Mouse (Mus musculus): ENCODE data around the gene Slc39a9.

Slc39a9 gene

GRCm38 (mm10) chr12:80719141-80719540 is 75.5 kb downstream of the Slc39a9 start:
- no peak for DNase-seq (ENCODE audit: extremely low spot score)

GRCm38 (mm10) chr12:80720507-80720906 is 76.8 kb downstream of the Slc39a9 start:
- no peak for DNase-seq (ENCODE audit: extremely low spot score)

DNA sequence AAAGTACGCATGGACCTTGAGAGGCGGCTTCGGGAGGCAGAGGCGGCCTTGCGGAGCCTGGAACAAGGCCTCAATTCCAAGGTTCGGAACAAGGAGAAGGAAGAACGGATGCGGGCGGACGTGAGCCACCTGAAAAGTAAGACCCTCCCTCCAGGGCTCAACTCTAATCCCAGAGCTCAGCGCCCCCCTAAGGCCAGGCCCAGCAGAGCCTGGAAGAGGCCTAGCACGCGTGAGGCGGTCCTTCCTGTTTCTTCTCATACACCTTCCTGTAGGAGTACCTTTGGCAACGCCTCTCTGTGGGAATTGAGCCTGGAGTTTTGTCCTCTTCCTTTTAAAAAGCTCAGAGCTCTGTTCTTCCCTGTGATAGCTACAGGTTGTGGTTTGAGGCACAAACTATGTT is 77.8 kb downstream of the Slc39a9 start:
- DNase-seq (ENCODE audit: extremely low spot score), result no peak

DNA sequence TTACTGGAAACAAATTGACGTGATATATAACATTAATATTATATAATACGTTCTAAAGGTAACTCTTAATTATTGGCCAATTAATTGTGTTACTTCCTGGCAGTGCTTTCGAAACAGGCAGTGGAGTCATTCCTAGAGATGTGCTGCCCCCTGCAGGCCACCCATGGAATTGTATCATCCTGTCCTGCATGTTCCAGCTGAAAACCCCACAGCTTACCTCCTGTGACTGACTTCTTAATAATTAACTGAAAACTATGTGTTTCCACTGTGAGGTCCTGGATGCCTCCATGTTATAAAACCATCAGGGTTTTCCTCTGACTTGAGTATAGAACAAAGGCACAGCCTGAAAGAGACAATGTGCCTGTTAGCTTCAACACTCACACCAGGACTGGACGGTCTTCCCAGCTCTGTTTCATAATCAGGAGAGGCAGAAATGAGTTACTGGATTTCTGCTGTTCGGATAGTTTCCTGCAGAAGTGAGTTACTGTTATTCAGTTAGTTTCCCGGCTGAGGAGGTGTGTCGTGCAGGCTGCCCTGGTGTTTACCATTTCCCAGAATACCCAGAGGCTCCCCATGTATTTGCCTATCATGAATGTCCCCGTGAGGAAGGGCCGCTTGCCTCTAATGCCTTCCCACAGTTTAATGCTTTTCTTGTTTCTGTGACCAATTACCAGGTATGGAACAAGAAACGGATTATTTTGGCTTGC is 81.3 kb downstream of the Slc39a9 start:
- DNase-seq (ENCODE audit: extremely low spot score), result peak; percentile 77

- DNase-seq (ENCODE audit: extremely low spot score), result no peak
Observed at GRCm38 (mm10) chr12:80728207-80728606, 84.5 kb downstream of the Slc39a9 start.

DNA sequence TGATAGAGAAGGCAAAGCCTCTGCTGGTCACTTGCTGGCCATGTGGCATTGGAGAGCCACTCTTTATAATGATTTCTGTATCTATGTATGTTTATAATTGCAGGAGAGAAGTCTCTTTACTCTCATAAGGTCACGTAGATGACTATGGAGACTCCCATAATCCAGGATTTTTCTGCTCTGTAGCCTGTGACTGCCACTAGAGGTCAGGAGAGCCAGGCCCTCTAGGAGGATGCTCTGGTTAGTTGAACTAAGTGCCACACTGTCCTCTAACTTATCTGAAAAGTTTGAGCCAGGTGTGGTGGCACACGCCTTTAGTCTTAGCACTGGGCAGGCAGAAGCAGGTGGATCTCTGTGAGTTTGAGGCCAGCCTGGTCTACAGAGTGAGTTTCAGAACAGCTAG is 85.1 kb downstream of the Slc39a9 start:
- no peak for DNase-seq (ENCODE audit: extremely low spot score)

DNA sequence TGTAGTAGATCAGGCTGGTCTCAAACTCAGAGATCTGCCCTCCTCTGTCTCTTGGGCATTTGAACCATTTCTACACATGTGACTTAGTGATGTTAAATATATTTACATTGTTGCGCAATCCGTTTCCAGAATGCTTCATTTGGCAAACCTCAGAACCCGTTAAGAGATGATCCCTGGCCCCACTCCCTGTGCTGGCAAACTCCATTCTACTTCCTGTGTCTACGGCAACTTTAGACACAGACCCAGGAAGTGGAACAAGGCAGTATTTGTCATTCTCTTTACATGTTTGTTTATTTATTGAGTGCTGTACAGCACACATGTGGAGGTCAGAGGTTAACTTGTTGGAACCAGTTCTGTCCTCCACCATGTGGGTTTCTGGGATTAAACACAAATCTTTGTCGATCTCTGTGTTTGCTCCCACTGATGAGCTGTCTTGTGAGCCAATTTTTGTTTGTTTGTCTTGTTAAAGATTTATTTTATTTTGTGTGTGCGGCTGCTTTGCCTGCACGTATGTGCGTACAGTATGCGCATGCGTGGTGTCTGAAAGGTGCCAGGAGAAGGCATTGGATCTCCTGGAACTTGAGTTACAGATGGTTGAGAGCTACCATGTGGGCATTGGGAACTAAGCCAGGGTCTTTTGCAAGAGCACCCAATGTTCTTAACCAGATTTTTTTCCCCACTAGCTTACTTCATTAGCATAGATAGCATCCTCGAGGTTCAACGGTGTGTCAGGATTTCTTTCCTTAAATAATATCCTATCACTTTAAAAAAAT is 86.3 kb downstream of the Slc39a9 start:
- no peak for DNase-seq (ENCODE audit: extremely low spot score)

GRCm38 (mm10) chr12:80730567-80730966 is 86.9 kb downstream of the Slc39a9 start:
- DNase-seq (ENCODE audit: extremely low spot score), result peak; percentile 76

All from embryo, embryonic 9.5 days (tissue).